Mouse (Mus musculus): ENCODE results near the gene Cand1. TPM values are rescaled to one million over a fixed set of nuclear protein-coding genes. Genes with fewer than 3 reads are reported as not detected.

Cand1 gene
- polyA plus RNA-seq (2012; rRNA removed), result 35.8 and 38.8 TPM in 2 replicates

- TF ChIP-seq POLR2A (IDR thresholded peaks at IDR 0.05; ENCODE audit: borderline replicate concordance, insufficient read depth, low read length), result peak; percentile 86
- TF ChIP-seq CTCF (IDR thresholded peaks at IDR 0.05; ENCODE audit: borderline replicate concordance, insufficient read depth, low read depth, low read length), result no peak
- peak within 1 kb of the TSS; percentile 82 for H3K4me3 ChIP-seq (replicated peaks; ENCODE audit: insufficient read depth, low read depth, low read length)
- no peaks in the 10 kb centered on the region for H3K27me3 ChIP-seq (ENCODE audit: control insufficient read depth, insufficient read depth, low read length)
- H3K27ac ChIP-seq (ENCODE audit: insufficient read depth, low read length), result peak within 1 kb of the TSS; percentile 74
- peaks cover 6% of the 10 kb centered on the region; the same call in 1 of the 2 replicates for H3K4me1 ChIP-seq (ENCODE audit: control insufficient read depth, insufficient read depth, low read length)
- DNase-seq, result peak; percentile 99 to 100
- under 1% methylated on average over 67 of the region's 67 CpGs for WGBS
Measured at GRCm38 (mm10) chr10:119239969-119240721, at the start of gene Cand1. Gene Cand1 (minus strand): TSS chr10:119240055.

DNA sequence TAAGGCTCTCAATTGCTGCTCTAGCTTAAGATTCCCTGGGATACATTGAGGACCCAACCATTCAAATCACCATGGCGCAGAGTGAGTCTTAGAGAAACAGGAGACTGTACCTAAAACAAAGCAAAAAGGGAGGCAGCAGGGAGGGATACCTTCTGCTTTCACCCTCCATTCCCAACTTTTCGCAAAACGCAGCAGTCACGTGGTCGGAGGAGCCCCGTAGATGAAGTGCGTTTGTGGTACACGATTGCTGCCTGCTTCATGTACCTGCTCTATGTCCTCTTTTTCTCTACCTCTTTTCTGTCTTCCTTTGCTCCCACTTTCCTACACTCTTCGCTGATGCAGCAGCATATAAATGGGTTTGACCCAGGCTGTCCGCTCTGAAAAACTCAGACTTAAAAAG, 39.0 kb upstream of the Cand1 start:
- WGBS, result 86% methylated on average over 10 of the region's 10 CpGs
- Histone ChIP-seq H3K27ac (ENCODE audit: insufficient read depth, low read length) (no peak overlapping the region), H3K27me3 (ENCODE audit: control insufficient read depth, insufficient read depth, low read length) (no peaks in the 10 kb centered on the region), H3K4me3 (replicated peaks; ENCODE audit: insufficient read depth, low read depth, low read length) (no peak overlapping the region), H3K4me1 (ENCODE audit: control insufficient read depth, insufficient read depth, low read length) (no peaks in the 10 kb centered on the region)
- DNase-seq, result no peak
- no peak for TF ChIP-seq POLR2A (IDR thresholded peaks at IDR 0.05; ENCODE audit: borderline replicate concordance, insufficient read depth, low read length)
- no peak for TF ChIP-seq CTCF (IDR thresholded peaks at IDR 0.05; ENCODE audit: borderline replicate concordance, insufficient read depth, low read depth, low read length)

DNA sequence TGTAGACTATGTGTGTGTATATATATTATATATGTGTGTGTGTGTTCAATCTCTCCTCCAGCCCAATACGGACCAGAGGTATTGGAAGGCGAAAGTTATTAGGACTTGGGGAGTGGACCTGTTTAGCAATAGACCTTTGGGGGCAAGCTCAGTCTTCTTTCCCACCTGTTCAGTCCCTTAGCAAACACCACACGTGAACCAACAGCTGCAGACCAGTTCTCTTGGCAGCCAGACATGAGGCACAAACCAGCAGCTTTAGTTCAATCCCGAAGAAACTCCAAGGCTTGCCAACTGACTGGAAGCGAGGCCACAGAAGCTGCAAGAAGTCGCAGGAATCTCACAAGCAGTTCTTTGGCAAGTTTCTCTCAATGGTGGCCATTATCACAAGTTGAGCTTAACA, 34.5 kb upstream of the Cand1 start:
- Histone ChIP-seq H3K27ac (ENCODE audit: insufficient read depth, low read length) (no peak overlapping the region), H3K27me3 (ENCODE audit: control insufficient read depth, insufficient read depth, low read length) (no peaks in the 10 kb centered on the region), H3K4me1 (ENCODE audit: control insufficient read depth, insufficient read depth, low read length) (no peaks in the 10 kb centered on the region; the same call in 1 of the 2 replicates), H3K4me3 (replicated peaks; ENCODE audit: insufficient read depth, low read depth, low read length) (no peak overlapping the region)
- DNase-seq, result no peak
- WGBS, result 52% methylated on average over 6 of the region's 6 CpGs
- no peak for TF ChIP-seq POLR2A (IDR thresholded peaks at IDR 0.05; ENCODE audit: borderline replicate concordance, insufficient read depth, low read length)
- no peak for TF ChIP-seq CTCF (IDR thresholded peaks at IDR 0.05; ENCODE audit: borderline replicate concordance, insufficient read depth, low read depth, low read length)

DNA sequence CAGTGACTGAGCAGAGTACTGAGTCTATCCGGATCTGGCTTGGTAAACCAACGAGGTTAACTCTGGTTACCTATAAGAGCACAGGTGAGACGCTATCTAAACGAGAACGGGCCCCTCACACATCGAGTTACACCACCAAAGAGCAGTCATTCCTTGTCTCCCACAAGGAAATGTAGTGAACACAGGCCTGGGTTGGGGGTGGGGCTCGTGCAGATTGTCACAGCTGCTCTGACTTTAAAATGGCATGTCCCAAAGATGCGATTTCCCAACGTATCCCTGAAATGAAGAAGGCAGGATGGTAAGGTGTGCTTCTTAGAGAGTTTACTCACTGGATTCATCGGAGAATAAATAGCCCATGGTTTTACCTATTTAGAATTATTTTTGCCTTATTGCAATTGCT, 32.7 kb upstream of the Cand1 start:
- H3K27ac ChIP-seq (ENCODE audit: insufficient read depth, low read length), result no peak overlapping the region
- no peaks in the 10 kb centered on the region; the same call in 1 of the 2 replicates for H3K4me1 ChIP-seq (ENCODE audit: control insufficient read depth, insufficient read depth, low read length)
- no peak for TF ChIP-seq CTCF (IDR thresholded peaks at IDR 0.05; ENCODE audit: borderline replicate concordance, insufficient read depth, low read depth, low read length)
- no peak for TF ChIP-seq POLR2A (IDR thresholded peaks at IDR 0.05; ENCODE audit: borderline replicate concordance, insufficient read depth, low read length)
- DNase-seq, result no peak
- no peaks in the 10 kb centered on the region for H3K27me3 ChIP-seq (ENCODE audit: control insufficient read depth, insufficient read depth, low read length)
- H3K4me3 ChIP-seq (replicated peaks; ENCODE audit: insufficient read depth, low read depth, low read length), result no peak overlapping the region
- WGBS, result 83% methylated on average over 10 of the region's 10 CpGs

- H3K27me3 ChIP-seq (ENCODE audit: control insufficient read depth, insufficient read depth, low read length), result no peaks in the 10 kb centered on the region
- no peak overlapping the region for H3K27ac ChIP-seq (ENCODE audit: insufficient read depth, low read length)
- H3K4me1 ChIP-seq (ENCODE audit: control insufficient read depth, insufficient read depth, low read length), result no peaks in the 10 kb centered on the region; the same call in 1 of the 2 replicates
- TF ChIP-seq CTCF (IDR thresholded peaks at IDR 0.05; ENCODE audit: borderline replicate concordance, insufficient read depth, low read depth, low read length) (no peak), POLR2A (IDR thresholded peaks at IDR 0.05; ENCODE audit: borderline replicate concordance, insufficient read depth, low read length) (no peak)
- no peak for DNase-seq
- whole genome bisulfite sequencing, result 94% methylated on average over 10 of the region's 10 CpGs
- H3K4me3 ChIP-seq (replicated peaks; ENCODE audit: insufficient read depth, low read depth, low read length), result no peak overlapping the region
Measured at GRCm38 (mm10) chr10:119272005-119272404, 32.1 kb upstream of the Cand1 start.

- no peaks in the 10 kb centered on the region for H3K27me3 ChIP-seq (ENCODE audit: control insufficient read depth, insufficient read depth, low read length)
- H3K4me3 ChIP-seq (replicated peaks; ENCODE audit: insufficient read depth, low read depth, low read length), result no peak overlapping the region
- 81% methylated on average over 10 of the region's 10 CpGs for WGBS
- TF ChIP-seq CTCF (IDR thresholded peaks at IDR 0.05; ENCODE audit: borderline replicate concordance, insufficient read depth, low read depth, low read length) (no peak), POLR2A (IDR thresholded peaks at IDR 0.05; ENCODE audit: borderline replicate concordance, insufficient read depth, low read length) (no peak)
- H3K4me1 ChIP-seq (ENCODE audit: control insufficient read depth, insufficient read depth, low read length), result no peaks in the 10 kb centered on the region; the same call in 1 of the 2 replicates
- DNase-seq, result no peak
- no peak overlapping the region for H3K27ac ChIP-seq (ENCODE audit: insufficient read depth, low read length)
Measured at GRCm38 (mm10) chr10:119271101-119271500, 31.2 kb upstream of the Cand1 start.

GRCm38 (mm10) chr10:119270384-119270985, 30.6 kb upstream of the Cand1 start:
- no peak for TF ChIP-seq POLR2A (IDR thresholded peaks at IDR 0.05; ENCODE audit: borderline replicate concordance, insufficient read depth, low read length)
- TF ChIP-seq CTCF (IDR thresholded peaks at IDR 0.05; ENCODE audit: borderline replicate concordance, insufficient read depth, low read depth, low read length), result no peak
- no peak for DNase-seq
- 20% methylated on average over 12 of the region's 12 CpGs for WGBS
- no peaks in the 10 kb centered on the region for H3K27me3 ChIP-seq (ENCODE audit: control insufficient read depth, insufficient read depth, low read length)
- H3K4me3 ChIP-seq (replicated peaks; ENCODE audit: insufficient read depth, low read depth, low read length), result no peak overlapping the region
- no peak overlapping the region for H3K27ac ChIP-seq (ENCODE audit: insufficient read depth, low read length)
- H3K4me1 ChIP-seq (ENCODE audit: control insufficient read depth, insufficient read depth, low read length), result no peaks in the 10 kb centered on the region; the same call in 1 of the 2 replicates

GRCm38 (mm10) chr10:119264761-119265160, 24.9 kb upstream of the Cand1 start:
- H3K27ac ChIP-seq (ENCODE audit: insufficient read depth, low read length), result no peak overlapping the region
- WGBS, result 55% methylated on average over 7 of the region's 7 CpGs
- no peaks in the 10 kb centered on the region for H3K27me3 ChIP-seq (ENCODE audit: control insufficient read depth, insufficient read depth, low read length)
- H3K4me1 ChIP-seq (ENCODE audit: control insufficient read depth, insufficient read depth, low read length), result no peaks in the 10 kb centered on the region
- H3K4me3 ChIP-seq (replicated peaks; ENCODE audit: insufficient read depth, low read depth, low read length), result no peak overlapping the region
- no peak for DNase-seq
- TF ChIP-seq CTCF (IDR thresholded peaks at IDR 0.05; ENCODE audit: borderline replicate concordance, insufficient read depth, low read depth, low read length), result no peak
- TF ChIP-seq POLR2A (IDR thresholded peaks at IDR 0.05; ENCODE audit: borderline replicate concordance, insufficient read depth, low read length), result no peak

Data from cerebellum, adult 2 months (tissue).